Mouse (Mus musculus) lung, embryonic 14.5 days (tissue): ENCODE measurements around the gene Slc30a10. TPM values are rescaled to one million over a fixed set of nuclear protein-coding genes. Genes with fewer than 3 reads are reported as not detected.

Source experiments
- ATAC-seq: fragments of 200-750 bp; cut with Nextera tagmentation; 2 replicates; pipeline ENCODE4 v1.8.0; 2017; ENCODE audit warnings: mild to moderate bottlenecking, moderate TSS enrichment, moderate library complexity; ENCODE audit not compliant: insufficient read depth
- DNase-seq: peaks from one replicate; pipeline ENCODE4 v3.0.0-alpha.2; 2015
- H3K27ac ChIP-seq: fragments of 300-500 bp; sonication (generic); 2 replicates; pipeline ENCODE4 v1.5.1; 2014; ENCODE audit warnings: low read depth, mild to moderate bottlenecking, moderate library complexity
- H3K27me3 ChIP-seq: fragments of 300-500 bp; sonication (generic); 2 replicates; pipeline ENCODE4 v1.6.1; 2014; ENCODE audit warnings: low read length, control low read depth; ENCODE audit not compliant: insufficient read depth
- H3K36me3 ChIP-seq: fragments of 300-500 bp; sonication (generic); 2 replicates; pipeline ENCODE4 v1.6.1; 2014; ENCODE audit warnings: control low read depth; ENCODE audit not compliant: insufficient read depth
- H3K4me1 ChIP-seq: fragments of 300-500 bp; sonication (generic); 2 replicates; pipeline ENCODE4 v1.6.1; 2014; ENCODE audit warnings: antibody characterized with exemption, control low read depth; ENCODE audit not compliant: insufficient read depth
- H3K4me2 ChIP-seq: fragments of 300-500 bp; sonication (generic); 2 replicates; pipeline ENCODE4 v1.6.1; 2014; ENCODE audit warnings: mild to moderate bottlenecking
- H3K4me3 ChIP-seq: fragments of 300-500 bp; sonication (generic); 2 replicates; pipeline ENCODE4 v1.5.1; 2014; ENCODE audit warnings: low read depth, low read length
- H3K9ac ChIP-seq: fragments of 300-500 bp; sonication (generic); 2 replicates; pipeline ENCODE4 v1.6.1; 2014
- H3K9me3 ChIP-seq: fragments of 300-500 bp; sonication (generic); 2 replicates; pipeline ENCODE4 v1.6.1; 2016; ENCODE audit warnings: low read depth, low read length, control low read depth
- CTCF ChIP-seq: IDR thresholded peaks from 2 replicates; pipeline ENCODE4 v1.5.1; 2016; ENCODE audit warnings: antibody characterized with exemption, low read depth
- WGBS: fragments of 180-500 bp; shearing (Covaris S2); extraction: QIAGEN DNeasy Blood & Tissue Kit; methylation state at CpG from one replicate; pipeline ENCODE4 v1.1.7; 2014; 5-methylcytosine and 5-hydroxymethylcytosine counted together
- polyA plus RNA-seq: library from polyadenylated mRNA; unstranded; fragments of >200 nt; fragmentation: Nextera tagmentation; extraction: Ambion mirVana; gene quantifications from 2 replicates; pipeline ENCODE4 v1.2.1, GENCODE M21; 2014

Slc30a10 gene
- polyA plus RNA-seq, 1 experiment from 2014 or later, result 0.09 TPM

DNA sequence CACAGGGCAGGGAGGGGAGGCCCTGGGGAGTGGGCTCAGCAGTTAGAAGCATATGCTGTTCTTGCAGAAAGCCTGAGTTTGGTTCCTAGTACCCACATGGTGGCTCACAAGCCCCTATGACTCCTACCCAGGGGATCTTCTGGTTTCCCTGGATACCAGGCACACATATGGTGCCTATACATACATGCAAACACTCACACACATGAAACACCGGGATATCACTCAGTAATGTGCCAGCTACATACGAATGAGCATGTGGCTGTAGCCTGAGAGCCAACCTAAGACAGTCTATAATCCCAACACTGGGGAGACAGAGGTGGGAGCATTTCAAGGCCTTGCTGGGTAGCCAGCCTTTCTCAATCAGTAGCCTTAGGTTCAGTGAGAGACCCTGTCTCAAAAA is 28.1 kb downstream of the Slc30a10 start:
- no peak for DNase-seq
- Histone ChIP-seq H3K9ac (no peak overlapping the region), H3K4me3 (no peak overlapping the region), H3K4me2 (no peak overlapping the region), H3K27ac (no peak overlapping the region), H3K9me3 (no peaks in the 10 kb centered on the region), H3K36me3 (no peaks in the 10 kb centered on the region), H3K4me1 (no peaks in the 10 kb centered on the region), H3K27me3 (no peaks in the 10 kb centered on the region)
- 89% methylated on average over 2 of the region's 2 CpGs for whole genome bisulfite sequencing
- no peak for ATAC-seq
- no peak for TF ChIP-seq CTCF

DNA sequence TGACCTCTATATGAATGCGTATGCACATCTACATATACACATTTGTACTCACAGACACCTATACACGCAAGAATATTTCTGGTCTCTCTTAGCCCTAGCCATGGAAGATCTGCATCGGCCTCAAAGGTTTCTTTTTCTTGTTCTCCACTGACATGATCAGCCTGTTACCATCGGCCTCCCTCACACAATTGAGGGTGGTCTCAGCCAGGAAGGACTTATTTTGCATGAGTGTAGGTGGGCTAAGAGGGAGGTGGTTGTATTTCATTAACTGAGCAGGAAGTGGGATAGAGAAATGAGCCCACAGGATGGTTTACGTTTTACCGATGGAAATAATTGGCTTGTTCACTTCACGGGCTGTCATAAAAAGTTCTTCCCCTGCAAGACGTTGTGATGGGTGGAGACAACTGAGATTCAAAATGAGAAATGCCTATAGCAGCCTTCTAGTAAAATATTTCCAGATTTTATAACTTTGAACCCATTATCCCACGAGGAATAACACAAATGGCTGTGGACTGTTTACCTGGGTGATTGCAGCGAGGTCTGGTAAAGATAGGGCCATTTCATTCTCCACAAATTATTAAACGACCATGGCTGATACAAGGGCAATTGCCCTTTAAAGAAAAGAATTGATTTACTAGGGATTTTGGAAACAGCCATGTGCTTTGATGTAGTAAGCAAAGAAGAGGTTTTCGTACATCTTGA is 28.9 kb downstream of the Slc30a10 start:
- DNase-seq, result no peak
- Histone ChIP-seq H3K4me3 (no peak overlapping the region), H3K4me2 (no peak overlapping the region), H3K27ac (no peak overlapping the region), H3K9me3 (no peaks in the 10 kb centered on the region), H3K36me3 (no peaks in the 10 kb centered on the region), H3K9ac (no peak overlapping the region), H3K4me1 (no peaks in the 10 kb centered on the region), H3K27me3 (no peaks in the 10 kb centered on the region)
- 74% methylated on average over 12 of the region's 12 CpGs for WGBS
- TF ChIP-seq CTCF, result no peak
- no peak for ATAC-seq

- Histone ChIP-seq H3K9ac (no peak overlapping the region), H3K4me1 (no peaks in the 10 kb centered on the region), H3K36me3 (no peaks in the 10 kb centered on the region), H3K9me3 (no peaks in the 10 kb centered on the region), H3K4me2 (no peak overlapping the region), H3K27ac (no peak overlapping the region), H3K27me3 (no peaks in the 10 kb centered on the region), H3K4me3 (no peak overlapping the region)
- DNase-seq (no peak), ATAC-seq (no peak)
- WGBS, result 65% methylated on average over 19 of the region's 19 CpGs
- no peak for TF ChIP-seq CTCF
Measured at GRCm38 (mm10) chr1:185484281-185484680, 29.6 kb downstream of the Slc30a10 start.

DNA sequence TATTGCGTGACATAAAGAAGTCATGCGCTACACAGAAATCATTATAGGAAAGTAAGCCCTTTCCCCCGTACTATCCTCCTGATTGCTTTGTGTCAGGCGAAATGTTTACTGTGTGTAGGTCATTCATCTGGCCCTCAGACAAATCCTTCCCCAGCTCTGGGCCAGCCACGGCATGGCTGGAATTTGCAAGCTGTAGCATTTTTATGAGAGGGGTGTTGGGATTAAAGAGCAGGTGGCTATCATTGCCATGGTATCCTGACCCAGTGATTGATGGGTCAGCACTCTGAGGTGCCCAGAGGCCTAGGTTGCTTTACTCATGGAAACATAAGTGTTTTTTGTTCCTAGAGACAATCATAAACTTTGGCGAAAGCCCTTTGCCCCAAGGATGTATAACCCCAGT is 35.2 kb downstream of the Slc30a10 start:
- Histone ChIP-seq H3K4me3 (no peak overlapping the region), H3K4me1 (no peaks in the 10 kb centered on the region), H3K36me3 (no peaks in the 10 kb centered on the region), H3K27me3 (no peaks in the 10 kb centered on the region), H3K27ac (no peak overlapping the region), H3K9me3 (no peaks in the 10 kb centered on the region), H3K9ac (no peak overlapping the region), H3K4me2 (no peak overlapping the region)
- ATAC-seq, result no peak
- WGBS, result 55% methylated on average over 6 of the region's 6 CpGs
- DNase-seq, result no peak
- TF ChIP-seq CTCF, result no peak

DNA sequence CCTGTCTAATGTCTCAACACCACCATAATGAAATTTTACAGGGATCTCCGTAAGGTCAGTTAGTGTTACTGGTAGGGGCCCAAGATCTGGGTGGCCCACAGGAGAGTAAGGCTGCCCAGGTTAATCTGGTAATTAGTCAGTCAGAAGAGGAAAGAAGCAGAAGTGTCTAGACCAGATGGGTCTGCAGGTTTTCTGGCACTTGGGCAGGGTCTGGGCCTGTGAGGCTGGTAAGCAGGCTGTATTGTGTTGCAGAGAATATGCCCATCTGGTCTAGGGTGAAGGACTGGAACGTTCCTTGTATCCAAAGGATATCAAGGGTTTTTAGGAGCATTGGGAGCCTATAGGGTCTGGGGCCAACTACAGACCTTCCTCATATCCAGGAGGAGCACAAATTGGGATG is 36.0 kb downstream of the Slc30a10 start:
- ATAC-seq (no peak), DNase-seq (no peak)
- no peaks in the 10 kb centered on the region for H3K27me3 ChIP-seq
- no peak overlapping the region for H3K27ac ChIP-seq
- H3K4me1 ChIP-seq, result no peaks in the 10 kb centered on the region
- H3K36me3 ChIP-seq, result no peaks in the 10 kb centered on the region
- no peak overlapping the region for H3K4me2 ChIP-seq
- no peak overlapping the region for H3K4me3 ChIP-seq
- no peak for TF ChIP-seq CTCF
- no peak overlapping the region for H3K9ac ChIP-seq
- 87% methylated on average over 2 of the region's 2 CpGs for WGBS
- H3K9me3 ChIP-seq, result no peaks in the 10 kb centered on the region

- no peak overlapping the region for H3K27ac ChIP-seq
- WGBS, result 49% methylated on average over 4 of the region's 4 CpGs
- TF ChIP-seq CTCF, result no peak
- DNase-seq (no peak), ATAC-seq (no peak)
- no peak overlapping the region for H3K9ac ChIP-seq
- H3K4me2 ChIP-seq, result no peak overlapping the region
- H3K4me3 ChIP-seq, result no peak overlapping the region
- no peaks in the 10 kb centered on the region for H3K27me3 ChIP-seq
- H3K9me3 ChIP-seq, result no peaks in the 10 kb centered on the region
- no peaks in the 10 kb centered on the region for H3K4me1 ChIP-seq
- no peaks in the 10 kb centered on the region for H3K36me3 ChIP-seq
Measured at GRCm38 (mm10) chr1:185493439-185494034, 38.9 kb downstream of the Slc30a10 start.

DNA sequence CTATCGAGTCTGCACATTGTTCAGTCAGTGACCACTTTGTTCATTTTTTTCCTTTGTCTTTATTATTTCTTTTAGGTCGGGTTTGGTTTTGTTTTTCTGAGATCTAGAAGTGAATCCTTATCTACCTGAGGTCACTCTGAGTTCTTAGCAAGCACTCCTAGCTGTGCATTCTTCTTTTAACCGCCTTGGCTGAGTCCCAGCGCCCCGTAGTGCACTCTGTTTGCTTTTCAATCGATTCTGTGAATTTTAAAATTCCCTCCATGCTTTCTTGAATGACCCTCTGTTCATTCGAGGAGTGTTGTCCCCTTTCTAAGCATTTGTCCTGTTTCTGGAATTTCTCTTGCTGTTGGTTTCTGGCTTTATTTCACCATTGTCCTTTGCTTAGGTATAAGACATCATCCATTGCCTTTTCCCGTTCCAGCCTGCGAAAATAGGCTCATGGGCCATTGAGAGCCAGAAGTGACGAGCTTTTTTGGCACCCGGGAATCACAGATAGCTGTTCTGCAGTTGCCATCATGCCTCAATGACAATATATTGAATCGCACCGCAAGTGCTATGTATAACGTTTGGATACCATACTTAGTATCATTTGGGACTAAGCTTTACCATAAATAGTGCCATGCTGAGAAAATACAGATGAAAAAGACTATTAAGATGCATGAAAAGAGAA is 42.3 kb downstream of the Slc30a10 start:
- H3K9me3 ChIP-seq, result no peaks in the 10 kb centered on the region
- no peaks in the 10 kb centered on the region for H3K27me3 ChIP-seq
- H3K9ac ChIP-seq, result no peak overlapping the region
- H3K4me3 ChIP-seq, result no peak overlapping the region
- no peak for DNase-seq
- 57% methylated on average over 14 of the region's 14 CpGs for WGBS
- no peak overlapping the region for H3K4me2 ChIP-seq
- no peak for TF ChIP-seq CTCF
- no peak for ATAC-seq
- no peaks in the 10 kb centered on the region for H3K36me3 ChIP-seq
- H3K4me1 ChIP-seq, result no peaks in the 10 kb centered on the region
- H3K27ac ChIP-seq, result no peak overlapping the region
